Mouse (Mus musculus): ENCODE measurements at regions not wholly inside any gene's neighbourhood (a gene's known extent, or its start where the extent isn't known, plus 50 kb on each side); places are given as distances from the start of the nearest gene placed in this dataset.

DNA sequence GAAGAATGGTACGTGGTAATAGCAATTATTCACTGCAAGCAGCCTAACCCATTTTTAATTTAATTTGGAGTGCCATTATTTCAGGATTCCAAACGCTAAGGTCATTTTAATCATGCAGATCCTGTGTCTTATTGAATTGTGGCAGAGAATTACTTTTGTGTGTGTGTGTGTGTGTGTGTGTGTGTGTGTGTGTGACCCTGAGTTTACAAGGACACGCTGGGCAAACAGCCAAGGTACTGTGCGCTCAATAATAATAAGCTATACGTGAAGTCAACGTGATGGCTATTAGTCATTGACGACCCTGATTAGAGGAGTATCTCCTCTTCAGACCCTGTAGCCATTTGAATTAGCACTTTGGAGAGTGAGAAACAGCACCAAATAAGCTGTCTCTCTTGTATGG, 144.1 kb downstream of the Klf7 start:
- Histone ChIP-seq H3K27me3 (replicated peaks) (no peaks in the 10 kb centered on the region), H3K36me3 (no peaks in the 10 kb centered on the region), H3K4me1 (peaks cover 8% of the 10 kb centered on the region; the same call in 1 of the 2 replicates), H3K4me3 (no peak overlapping the region), H3K9ac (no peak overlapping the region), H3K9me3 (no peaks in the 10 kb centered on the region), H3K4me2 (replicated peaks) (no peak overlapping the region), H3K27ac (no peak overlapping the region)
- WGBS, result 57% methylated on average over 7 of the region's 7 CpGs
- no peak for ATAC-seq (ENCODE audit: low FRiP score, low read depth)

DNA sequence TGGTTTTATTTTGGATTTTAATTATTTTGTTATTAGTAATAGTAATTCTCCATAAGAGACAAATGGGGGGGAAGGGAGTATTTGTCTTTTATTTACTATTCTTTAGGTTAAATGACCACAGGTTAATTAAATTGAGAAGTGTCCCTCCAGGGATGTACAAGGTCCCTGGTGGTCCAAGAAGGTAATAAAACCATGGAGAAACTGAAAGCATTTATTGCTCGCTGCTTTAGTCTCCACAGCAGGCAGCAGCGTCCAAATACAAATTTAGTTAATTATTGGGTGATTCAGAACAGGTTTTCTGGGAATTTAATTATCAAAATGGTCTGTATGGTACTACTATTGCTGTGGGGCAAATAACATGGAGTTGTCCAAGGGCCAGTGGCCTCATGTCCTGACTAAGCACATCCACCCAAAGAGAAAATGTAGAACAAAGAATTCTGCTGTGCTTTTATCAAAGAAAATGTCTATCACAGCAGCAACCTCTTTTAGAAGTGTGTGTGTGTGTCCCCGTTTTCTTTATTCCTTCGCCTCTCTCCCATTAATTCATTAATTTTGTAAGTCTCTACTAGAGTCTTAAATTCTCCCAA, 144.7 kb downstream of the Klf7 start:
- Histone ChIP-seq H3K4me3 (no peak overlapping the region), H3K4me1 (peaks cover 8% of the 10 kb centered on the region; the same call in 1 of the 2 replicates), H3K36me3 (no peaks in the 10 kb centered on the region), H3K4me2 (replicated peaks) (no peak overlapping the region), H3K27me3 (replicated peaks) (no peaks in the 10 kb centered on the region), H3K27ac (no peak overlapping the region), H3K9me3 (no peaks in the 10 kb centered on the region), H3K9ac (no peak overlapping the region)
- WGBS, result 29% methylated on average over 4 of the region's 4 CpGs
- 0 out of 2 replicates have a peak, but pooled peaks have one; percentile 37 for ATAC-seq (ENCODE audit: low FRiP score, low read depth)

DNA sequence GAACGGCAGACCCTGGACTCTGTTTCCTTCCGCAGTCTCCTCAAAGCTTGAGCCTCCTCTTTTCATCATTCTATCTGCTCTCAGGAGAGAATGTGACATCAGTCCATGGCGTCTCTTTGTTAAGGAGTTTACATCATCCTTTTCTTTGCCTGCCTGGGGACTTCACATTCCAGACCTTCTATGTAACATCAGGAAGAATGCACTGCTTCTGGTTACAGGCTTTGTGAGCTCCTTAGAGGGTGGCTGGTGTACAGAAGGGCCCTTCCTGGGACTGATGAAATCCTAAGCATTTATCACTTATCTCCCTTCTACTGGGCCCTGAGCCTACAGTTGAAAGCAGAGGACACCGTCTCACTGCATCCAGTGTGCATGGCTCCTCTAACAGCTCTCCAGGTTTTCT, 145.2 kb downstream of the Klf7 start:
- Histone ChIP-seq H3K9ac (no peak overlapping the region), H3K36me3 (no peaks in the 10 kb centered on the region), H3K4me2 (replicated peaks) (no peak overlapping the region), H3K4me1 (peaks cover 8% of the 10 kb centered on the region; the same call in 1 of the 2 replicates), H3K4me3 (no peak overlapping the region), H3K27ac (no peak overlapping the region), H3K27me3 (replicated peaks) (no peaks in the 10 kb centered on the region), H3K9me3 (no peaks in the 10 kb centered on the region)
- 51% methylated on average over 4 of the region's 4 CpGs for WGBS
- ATAC-seq (ENCODE audit: low FRiP score, low read depth), result 0 out of 2 replicates have a peak, but pooled peaks have one; percentile 7

DNA sequence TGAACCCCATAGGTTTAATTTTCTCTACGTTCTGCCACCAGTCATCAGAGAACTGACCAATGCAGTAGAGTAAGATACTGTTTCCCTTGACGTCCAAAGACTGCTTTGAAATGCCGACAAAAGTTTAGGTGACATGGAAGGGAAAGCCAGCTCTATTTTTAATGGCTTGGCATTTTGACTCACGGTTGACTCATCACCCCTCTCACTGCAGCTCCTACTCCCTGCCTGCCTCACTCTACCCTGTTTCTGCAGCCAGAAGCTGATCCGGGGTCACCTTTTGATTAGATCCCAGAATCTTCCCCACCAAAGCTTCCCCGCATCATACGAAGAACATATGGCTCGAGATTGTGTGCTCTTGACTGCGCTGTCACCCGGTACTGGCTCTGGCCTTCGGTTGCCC, 154.2 kb downstream of the Klf7 start:
- no peak overlapping the region for H3K4me3 ChIP-seq
- H3K9ac ChIP-seq, result no peak overlapping the region
- WGBS, result 88% methylated on average over 11 of the region's 11 CpGs
- H3K27me3 ChIP-seq (replicated peaks), result no peaks in the 10 kb centered on the region
- no peaks in the 10 kb centered on the region for H3K4me1 ChIP-seq
- H3K4me2 ChIP-seq (replicated peaks), result no peak overlapping the region
- ATAC-seq (ENCODE audit: low FRiP score, low read depth), result no peak
- H3K27ac ChIP-seq, result no peak overlapping the region
- H3K9me3 ChIP-seq, result no peaks in the 10 kb centered on the region
- no peaks in the 10 kb centered on the region for H3K36me3 ChIP-seq

DNA sequence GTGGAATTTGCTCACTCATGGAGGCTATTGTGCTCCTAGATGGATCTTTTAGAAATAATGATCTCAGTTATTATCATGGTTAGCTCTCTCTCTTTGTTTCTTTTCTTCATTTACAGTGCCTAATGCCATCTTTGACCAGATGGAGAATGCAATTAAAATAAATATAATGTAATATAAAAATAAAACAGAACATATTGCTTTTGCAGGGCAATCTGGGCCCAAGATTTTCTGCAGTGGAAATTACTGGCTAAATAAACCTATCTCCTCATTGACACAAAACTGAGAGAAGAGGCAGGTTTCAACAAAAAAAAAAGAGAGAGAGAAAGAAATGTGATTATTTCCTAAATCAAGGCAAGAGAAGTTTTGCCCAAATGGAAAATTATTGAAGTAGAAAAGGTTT, 156.6 kb downstream of the Klf7 start:
- ATAC-seq (ENCODE audit: low FRiP score, low read depth), result no peak
- H3K27me3 ChIP-seq (replicated peaks), result no peaks in the 10 kb centered on the region
- no peaks in the 10 kb centered on the region for H3K9me3 ChIP-seq
- no peaks in the 10 kb centered on the region for H3K4me1 ChIP-seq
- H3K4me3 ChIP-seq, result no peak overlapping the region
- no peak overlapping the region for H3K9ac ChIP-seq
- no peaks in the 10 kb centered on the region for H3K36me3 ChIP-seq
- H3K27ac ChIP-seq, result no peak overlapping the region
- H3K4me2 ChIP-seq (replicated peaks), result no peak overlapping the region

DNA sequence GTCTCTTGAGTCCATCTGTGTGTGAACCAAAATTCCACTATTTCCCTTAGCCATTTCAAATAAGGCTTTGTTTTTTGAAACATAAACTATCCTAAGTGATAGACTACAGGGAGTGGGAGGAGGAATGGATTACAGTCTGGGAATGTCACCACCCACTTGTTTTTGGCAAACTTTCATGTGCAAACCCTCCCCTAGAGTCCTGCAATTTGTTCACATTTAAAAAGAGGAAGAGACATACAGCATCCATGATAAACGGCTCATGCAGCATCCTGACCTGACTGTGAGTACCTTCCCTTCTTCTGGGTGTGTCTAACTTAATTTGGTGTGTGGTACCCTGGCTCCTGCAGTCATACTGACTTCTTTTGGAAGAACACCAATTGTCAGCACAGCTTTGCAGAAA, 157.6 kb downstream of the Klf7 start:
- WGBS, result 75% methylated on average over 1 of the region's 1 CpGs
- Histone ChIP-seq H3K27ac (no peak overlapping the region), H3K9me3 (no peaks in the 10 kb centered on the region), H3K4me2 (replicated peaks) (no peak overlapping the region), H3K27me3 (replicated peaks) (no peaks in the 10 kb centered on the region), H3K9ac (no peak overlapping the region), H3K4me1 (no peaks in the 10 kb centered on the region), H3K4me3 (no peak overlapping the region), H3K36me3 (no peaks in the 10 kb centered on the region)
- no peak for ATAC-seq (ENCODE audit: low FRiP score, low read depth)

DNA sequence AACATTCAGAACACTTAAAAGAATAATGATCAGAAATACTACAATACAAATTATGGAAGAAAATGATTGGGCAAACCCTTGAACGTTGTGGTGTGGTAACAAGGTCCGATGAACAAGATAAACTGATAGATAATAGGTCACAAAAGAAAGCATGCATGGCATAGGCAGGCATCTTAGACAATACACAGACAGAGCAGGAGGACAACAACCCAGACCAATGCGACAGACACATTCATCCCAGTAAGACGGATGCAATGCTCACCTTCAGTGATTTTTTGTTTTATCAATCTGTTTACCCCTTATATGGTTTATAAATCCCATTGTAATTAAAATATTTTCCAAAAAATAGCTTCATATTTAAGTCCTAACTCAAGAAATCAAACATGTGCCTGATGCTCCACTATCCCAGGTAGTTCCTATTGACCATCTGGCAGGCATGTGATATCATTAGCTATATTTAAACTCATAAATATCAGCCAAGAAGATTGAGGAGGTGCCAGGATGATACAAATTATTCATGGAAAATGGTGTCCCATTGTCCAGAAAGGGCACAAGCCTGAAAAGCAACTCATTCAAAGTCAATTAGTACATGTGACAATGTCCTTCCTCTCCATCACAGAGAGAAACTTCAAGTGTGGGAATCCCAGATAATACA, 166.3 kb downstream of the Klf7 start:
- Histone ChIP-seq H3K36me3 (no peaks in the 10 kb centered on the region), H3K9ac (no peak overlapping the region), H3K4me2 (replicated peaks) (no peak overlapping the region), H3K27me3 (replicated peaks) (no peaks in the 10 kb centered on the region), H3K4me3 (no peak overlapping the region), H3K4me1 (no peaks in the 10 kb centered on the region; the same call in 1 of the 2 replicates), H3K27ac (no peak overlapping the region), H3K9me3 (no peaks in the 10 kb centered on the region)
- no peak for ATAC-seq (ENCODE audit: low FRiP score, low read depth)
- 91% methylated on average over 4 of the region's 4 CpGs for WGBS

DNA sequence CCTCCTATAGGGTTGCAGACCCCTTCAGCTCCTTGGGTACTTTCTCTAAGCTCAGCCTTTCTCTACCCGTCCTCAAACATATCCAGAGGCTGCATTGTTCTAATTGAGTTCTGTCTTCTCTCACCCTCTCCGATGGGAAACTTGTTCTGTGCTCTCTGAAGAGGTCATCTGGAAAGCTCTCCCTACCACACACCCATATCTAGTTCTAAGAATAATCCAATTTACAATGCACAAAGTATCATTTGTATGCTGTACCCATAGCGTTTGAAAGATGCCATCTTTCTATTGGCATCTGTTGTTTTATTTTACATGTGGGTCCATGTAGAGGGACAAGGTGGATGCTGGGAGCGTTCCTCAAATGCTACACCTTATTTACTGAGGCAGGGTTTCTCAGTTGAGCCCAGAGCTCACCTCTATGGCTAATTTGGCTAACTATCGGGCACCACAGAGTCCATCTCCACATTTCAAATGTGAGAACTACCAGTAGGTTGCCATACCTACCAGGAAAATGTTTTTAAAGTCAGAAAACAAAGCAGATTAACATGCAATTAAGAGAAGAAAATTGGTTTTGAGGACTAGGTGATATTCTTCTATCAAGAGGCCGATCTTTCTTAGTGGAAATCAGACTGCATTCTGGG, 167.1 kb downstream of the Klf7 start:
- 91% methylated on average over 6 of the region's 6 CpGs for WGBS
- Histone ChIP-seq H3K9me3 (no peaks in the 10 kb centered on the region), H3K4me2 (replicated peaks) (no peak overlapping the region), H3K27me3 (replicated peaks) (no peaks in the 10 kb centered on the region), H3K36me3 (no peaks in the 10 kb centered on the region), H3K4me1 (no peaks in the 10 kb centered on the region; the same call in 1 of the 2 replicates), H3K27ac (no peak overlapping the region), H3K4me3 (no peak overlapping the region), H3K9ac (no peak overlapping the region)
- no peak for ATAC-seq (ENCODE audit: low FRiP score, low read depth)

DNA sequence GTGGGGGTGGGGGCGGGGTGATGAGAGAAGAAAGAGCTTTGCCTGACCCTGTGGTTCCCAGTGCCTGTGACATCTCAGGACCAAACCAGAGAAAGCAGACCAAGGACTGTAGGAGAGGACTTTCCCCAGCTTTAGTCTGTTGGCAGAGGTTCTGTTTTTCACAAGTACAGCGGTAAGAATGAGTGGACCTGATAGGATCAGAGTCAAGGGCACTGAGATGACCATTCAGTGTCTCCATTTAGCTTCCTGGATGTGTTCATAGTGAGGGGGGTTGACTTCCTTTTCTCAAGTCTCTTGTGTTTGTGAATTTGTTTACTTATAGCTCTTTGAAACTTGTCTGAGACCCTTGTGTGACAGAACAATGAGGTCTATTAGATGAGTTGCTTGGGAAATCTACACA, 167.9 kb downstream of the Klf7 start:
- Histone ChIP-seq H3K27ac (no peak overlapping the region), H3K4me3 (no peak overlapping the region)
- WGBS, result 68% methylated on average over 2 of the region's 2 CpGs

DNA sequence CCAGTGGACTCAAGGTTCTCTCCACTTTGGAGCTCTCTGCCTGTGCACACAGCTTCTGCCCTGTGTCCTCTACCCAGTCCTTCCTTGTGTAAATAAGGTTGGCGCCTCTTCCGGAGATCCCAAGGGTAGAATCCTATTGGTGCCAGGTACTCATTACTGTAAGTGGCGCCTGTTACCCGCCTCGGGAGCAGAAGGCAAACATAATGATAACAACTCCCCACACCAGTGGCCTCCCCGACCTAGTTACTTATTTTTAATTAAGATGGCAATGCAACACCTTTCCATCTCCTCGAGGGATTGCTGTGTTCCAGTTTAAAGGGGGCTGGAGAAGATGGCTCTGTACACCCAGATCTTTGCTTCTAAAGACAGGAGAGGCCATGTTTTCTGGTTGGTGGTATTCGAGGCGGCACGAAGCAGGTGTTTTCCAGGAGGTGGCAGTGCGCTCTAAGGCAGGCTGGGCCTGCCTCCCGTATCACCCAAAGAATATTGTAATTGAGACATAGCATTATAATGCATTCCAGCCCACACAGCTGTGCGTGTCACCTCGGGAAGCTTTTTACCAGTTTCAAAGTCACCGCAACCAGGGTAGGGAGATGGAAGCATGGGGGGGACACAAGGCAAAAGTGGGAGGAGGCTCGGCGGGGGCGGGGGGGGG, 168.7 kb downstream of the Klf7 start:
- H3K9ac ChIP-seq, result no peak overlapping the region
- H3K4me1 ChIP-seq, result no peaks in the 10 kb centered on the region; the same call in 1 of the 2 replicates
- no peaks in the 10 kb centered on the region for H3K9me3 ChIP-seq
- H3K36me3 ChIP-seq, result no peaks in the 10 kb centered on the region
- 57% methylated on average over 18 of the region's 18 CpGs for WGBS
- peak; percentile 77 for ATAC-seq (ENCODE audit: low FRiP score, low read depth)
- H3K4me2 ChIP-seq (replicated peaks), result 0 out of 2 replicates have a peak overlapping the region, but pooled peaks have one; percentile 21
- no peaks in the 10 kb centered on the region for H3K27me3 ChIP-seq (replicated peaks)
- H3K4me3 ChIP-seq, result no peak overlapping the region
- no peak overlapping the region for H3K27ac ChIP-seq

More for the DNA sequence above, 167.9 kb downstream of the Klf7 start:
- Histone ChIP-seq H3K27me3 (replicated peaks) (no peaks in the 10 kb centered on the region), H3K36me3 (no peaks in the 10 kb centered on the region), H3K9me3 (no peaks in the 10 kb centered on the region), H3K4me1 (no peaks in the 10 kb centered on the region; the same call in 1 of the 2 replicates), H3K4me2 (replicated peaks) (no peak overlapping the region), H3K9ac (no peak overlapping the region)
- ATAC-seq (ENCODE audit: low FRiP score, low read depth), result no peak

DNA sequence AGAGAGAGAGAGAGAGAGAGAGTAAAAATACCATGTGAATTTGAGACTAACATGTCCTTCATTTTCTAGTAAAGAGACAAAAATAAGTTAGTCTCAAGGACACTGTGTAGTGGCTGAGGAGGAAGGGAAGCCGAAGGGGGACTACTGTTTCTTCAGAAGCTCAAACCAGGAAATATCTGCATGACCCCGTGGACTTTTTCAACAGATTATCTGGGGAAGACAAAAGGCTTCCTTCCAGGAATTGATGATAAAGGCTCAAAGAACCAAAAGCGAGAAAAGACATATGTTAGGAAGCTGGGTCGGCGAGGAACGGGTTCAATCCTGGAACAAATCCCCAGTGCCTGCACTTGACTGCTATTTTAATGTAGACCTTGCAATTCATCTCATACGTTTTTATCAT, 170.4 kb downstream of the Klf7 start:
- H3K4me3 ChIP-seq, result no peak overlapping the region
- no peak overlapping the region for H3K27ac ChIP-seq
- no peak overlapping the region for H3K9ac ChIP-seq
- H3K4me1 ChIP-seq, result no peaks in the 10 kb centered on the region; the same call in 1 of the 2 replicates
- no peaks in the 10 kb centered on the region for H3K36me3 ChIP-seq
- no peaks in the 10 kb centered on the region for H3K9me3 ChIP-seq
- WGBS, result 83% methylated on average over 7 of the region's 7 CpGs
- H3K27me3 ChIP-seq (replicated peaks), result no peaks in the 10 kb centered on the region
- no peak overlapping the region for H3K4me2 ChIP-seq (replicated peaks)
- no peak for ATAC-seq (ENCODE audit: low FRiP score, low read depth)

DNA sequence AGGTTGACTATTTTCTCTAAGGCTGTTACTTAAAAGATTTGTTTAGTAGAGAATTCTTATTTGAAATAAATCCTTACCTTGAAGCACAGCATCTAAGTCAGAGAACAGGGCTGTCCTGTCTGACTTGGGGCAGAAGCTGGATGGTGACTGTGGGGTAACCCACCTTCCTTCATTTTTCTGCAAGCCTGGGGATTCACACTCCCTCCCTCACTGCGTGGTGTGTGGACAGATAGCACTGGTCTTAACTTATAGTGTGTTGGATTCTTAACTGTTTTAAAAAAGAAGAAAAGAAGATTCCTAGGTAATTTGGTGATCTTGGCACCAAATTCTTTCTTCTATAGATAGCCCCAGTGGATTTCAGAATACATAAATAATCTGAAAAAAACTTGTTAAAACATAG, 174.8 kb downstream of the Klf7 start:
- ATAC-seq (ENCODE audit: low FRiP score, low read depth), result no peak
- Histone ChIP-seq H3K36me3 (no peaks in the 10 kb centered on the region), H3K27me3 (replicated peaks) (no peaks in the 10 kb centered on the region), H3K4me2 (replicated peaks) (no peak overlapping the region), H3K4me1 (no peaks in the 10 kb centered on the region; the same call in 1 of the 2 replicates), H3K27ac (no peak overlapping the region), H3K9me3 (no peaks in the 10 kb centered on the region), H3K9ac (no peak overlapping the region), H3K4me3 (no peak overlapping the region)
- WGBS, result 79% methylated on average over 1 of the region's 1 CpGs
